Mouse (Mus musculus): ENCODE results near the gene Lrrc23. TPM values are rescaled to one million over a fixed set of nuclear protein-coding genes. Genes with fewer than 3 reads are reported as not detected.

Gene Lrrc23
- total RNA-seq, 1 experiment from 2014 or later, result not detected

GRCm38 (mm10) chr6:124722876-124723473 lies 56.6 kb downstream of the Lrrc23 start:
- ATAC-seq (replicated peaks; ENCODE audit: low read depth, poor library complexity, severe bottlenecking), result no peak

- ATAC-seq (replicated peaks; ENCODE audit: low read depth, poor library complexity, severe bottlenecking), result peak; percentile 31
Measured at GRCm38 (mm10) chr6:124720904-124721303, 58.6 kb downstream of the Lrrc23 start.

Other genes with a start within 250 kb of the Lrrc23 start
- gene C1s1, start 237.4 kb downstream of the Lrrc23 start, total RNA-seq (2017), result not detected in 2 replicates
- gene C1rb, start 209.4 kb downstream of the Lrrc23 start, total RNA-seq (2017), result not detected in 2 replicates
- 0.23 TPM in 1 of 2 replicates, not detected in the other for gene C1s2, start 143.6 kb downstream of the Lrrc23 start, total RNA-seq (2017)
- 31.5 and 34.1 TPM in 2 replicates for gene Lpcat3, start 116.7 kb downstream of the Lrrc23 start, total RNA-seq (2017)
- gene Emg1, start 67.5 kb downstream of the Lrrc23 start, total RNA-seq (2017), result 222 and 280 TPM in 2 replicates
- gene Phb2, start 67.4 kb downstream of the Lrrc23 start, total RNA-seq (2017), result 402 and 404 TPM in 2 replicates
- 235 and 315 TPM in 2 replicates for gene Ptpn6, start 41.0 kb downstream of the Lrrc23 start, total RNA-seq (2017)
- 112 and 129 TPM in 2 replicates for gene Grcc10, start 38.4 kb downstream of the Lrrc23 start, total RNA-seq (2017)
- not detected in 2 replicates for gene Gm45234, start 23.7 kb downstream of the Lrrc23 start, total RNA-seq (2017)
- 4.6 and 6.7 TPM in 2 replicates for gene Atn1, start 23.2 kb downstream of the Lrrc23 start, total RNA-seq (2017)
- gene Eno2, start 10.1 kb downstream of the Lrrc23 start, total RNA-seq (2017), result 0.46 TPM in 1 of 2 replicates, not detected in the other
- gene Spsb2, start 28.9 kb upstream of the Lrrc23 start, total RNA-seq (2017), result 1.1 and 3.8 TPM in 2 replicates
- 158 and 197 TPM in 2 replicates for gene Tpi1, start 34.6 kb upstream of the Lrrc23 start, total RNA-seq (2017)
- 76.5 and 84.3 TPM in 2 replicates for gene Usp5, start 49.8 kb upstream of the Lrrc23 start, total RNA-seq (2017)
- 73.5 and 92.1 TPM in 2 replicates for gene Cdca3, start 49.8 kb upstream of the Lrrc23 start, total RNA-seq (2017)
- gene Gnb3, start 60.5 kb upstream of the Lrrc23 start, total RNA-seq (2017), result not detected in 2 replicates
- gene P3h3, start 78.0 kb upstream of the Lrrc23 start, total RNA-seq (2017), result 8.3 and 8.7 TPM in 2 replicates
- 0.24 and 0.32 TPM in 2 replicates for gene Gpr162, start 84.3 kb upstream of the Lrrc23 start, total RNA-seq (2017)
- 0.73 TPM in 2 replicates for gene Cd4, start 108.5 kb upstream of the Lrrc23 start, total RNA-seq (2017)
- gene Lag3, start 132.0 kb upstream of the Lrrc23 start, total RNA-seq (2017), result 0.82 and 1.6 TPM in 2 replicates
- gene Ptms, start 140.4 kb upstream of the Lrrc23 start, total RNA-seq (2017), result 40.3 and 71.3 TPM in 2 replicates
- gene Mlf2, start 151.7 kb upstream of the Lrrc23 start, total RNA-seq (2017), result 54.9 and 61.1 TPM in 2 replicates
- 45.6 and 48.1 TPM in 2 replicates for gene Cops7a, start 185.8 kb upstream of the Lrrc23 start, total RNA-seq (2017)
- gene Pianp, start 217.0 kb upstream of the Lrrc23 start, total RNA-seq (2017), result not detected in 2 replicates
- 19.7 and 27.0 TPM in 2 replicates for gene Zfp384, start 229.4 kb upstream of the Lrrc23 start, total RNA-seq (2017)